Mouse (Mus musculus) kidney, adult 11 months (tissue): ENCODE results near the gene Neu2.
A peak's percentile ranks its signal among the peaks of the same experiment; 100 is the strongest.

ENCODE experiments used
- DNase-seq: peaks from one replicate; pipeline ENCODE4 v3.0.0; 2022

Neu2 gene

DNA sequence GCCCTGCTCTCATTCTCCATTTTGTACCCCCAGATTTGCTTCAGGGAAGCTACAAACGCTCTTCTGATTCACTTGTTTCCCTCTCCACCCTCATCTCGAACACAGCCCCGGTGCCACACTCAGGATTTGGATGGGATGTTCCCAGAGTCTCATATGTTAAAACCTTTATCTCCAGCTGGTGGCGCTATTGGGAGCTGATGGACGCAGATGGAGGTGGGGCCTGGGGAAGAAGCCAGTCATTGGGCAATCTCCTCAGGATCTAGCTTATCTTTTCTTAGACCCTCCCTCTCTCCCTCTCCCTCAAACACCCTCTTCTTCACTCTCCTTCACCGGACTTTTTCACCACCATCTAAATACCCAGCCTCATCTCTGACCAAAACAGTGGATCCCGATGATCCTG is 31.9 kb downstream of the Neu2 start:
- peak; percentile 23 for DNase-seq

- DNase-seq, result no peak
Measured at GRCm38 (mm10) chr1:87551008-87551407, 41.3 kb downstream of the Neu2 start.

- no peak for DNase-seq
Measured at GRCm38 (mm10) chr1:87553586-87553985, 43.9 kb downstream of the Neu2 start.

- DNase-seq, result no peak
Measured at GRCm38 (mm10) chr1:87562967-87563366, 53.3 kb downstream of the Neu2 start.

DNA sequence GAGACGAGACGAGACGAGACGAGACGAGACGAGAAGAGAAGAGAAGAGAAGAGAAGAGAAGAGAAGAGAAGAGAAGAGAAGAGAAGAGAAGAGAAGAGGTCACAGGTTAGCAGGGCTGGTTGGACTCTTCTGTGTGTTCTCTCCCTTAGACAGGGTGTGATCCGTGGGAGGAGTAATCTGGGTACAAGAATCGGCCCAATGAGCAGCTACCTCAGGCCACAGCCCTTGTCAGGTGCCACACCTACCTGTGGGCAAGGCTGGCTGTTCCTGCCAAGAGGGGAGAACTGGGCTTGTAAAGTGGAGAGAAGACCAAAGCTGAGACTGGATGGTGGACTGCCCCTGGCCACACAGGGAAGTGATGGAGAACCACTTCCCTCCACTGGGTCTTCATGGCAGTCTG is 56.1 kb downstream of the Neu2 start:
- no peak for DNase-seq

DNA sequence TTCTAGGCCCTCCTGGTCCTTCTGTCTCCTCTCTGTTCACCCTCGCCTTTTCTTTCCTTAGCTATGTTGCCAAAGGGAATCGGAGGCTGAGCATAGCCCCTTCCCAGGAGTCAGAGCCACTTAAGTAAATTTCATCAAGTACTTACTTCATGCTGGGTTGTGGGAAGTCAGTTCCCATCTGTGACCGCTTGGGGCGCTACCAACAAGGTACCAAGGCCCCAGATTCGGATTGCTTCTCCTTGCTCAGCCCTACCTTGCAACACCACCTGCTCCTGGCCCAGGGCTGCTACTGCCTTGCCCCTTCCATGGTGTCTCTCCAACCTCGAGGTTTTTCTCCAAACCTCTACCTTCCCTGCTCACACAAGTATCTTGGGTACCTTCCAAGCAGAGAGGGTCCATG is 58.7 kb downstream of the Neu2 start:
- DNase-seq, result no peak

- peak; percentile 29 for DNase-seq
Measured at GRCm38 (mm10) chr1:87573261-87573660, 63.6 kb downstream of the Neu2 start.

- peak; percentile 97 for DNase-seq
Measured at GRCm38 (mm10) chr1:87573800-87574215, 64.1 kb downstream of the Neu2 start, which contains the start of gene Ngef. Gene Ngef, minus strand, starts transcription at chr1:87573870.

DNA sequence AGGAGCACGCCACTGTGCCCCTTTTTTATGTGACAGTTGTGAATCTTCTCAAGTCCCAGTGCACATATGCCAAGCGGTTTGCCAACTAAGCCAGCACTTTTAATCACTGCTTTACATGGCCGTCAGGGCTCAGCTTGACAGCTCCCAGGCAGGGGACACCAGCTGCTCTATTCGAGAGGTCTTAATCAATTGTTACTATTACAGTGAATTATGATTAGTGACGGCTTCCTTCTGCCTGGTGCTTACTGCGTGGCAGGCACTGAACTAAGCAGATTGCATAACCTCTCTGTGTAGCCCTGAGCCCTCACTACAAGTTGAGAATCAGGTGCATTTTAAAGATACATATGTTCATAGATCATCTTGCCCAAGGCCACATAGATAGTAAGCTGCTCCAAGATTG is 64.7 kb downstream of the Neu2 start:
- DNase-seq, result no peak

DNA sequence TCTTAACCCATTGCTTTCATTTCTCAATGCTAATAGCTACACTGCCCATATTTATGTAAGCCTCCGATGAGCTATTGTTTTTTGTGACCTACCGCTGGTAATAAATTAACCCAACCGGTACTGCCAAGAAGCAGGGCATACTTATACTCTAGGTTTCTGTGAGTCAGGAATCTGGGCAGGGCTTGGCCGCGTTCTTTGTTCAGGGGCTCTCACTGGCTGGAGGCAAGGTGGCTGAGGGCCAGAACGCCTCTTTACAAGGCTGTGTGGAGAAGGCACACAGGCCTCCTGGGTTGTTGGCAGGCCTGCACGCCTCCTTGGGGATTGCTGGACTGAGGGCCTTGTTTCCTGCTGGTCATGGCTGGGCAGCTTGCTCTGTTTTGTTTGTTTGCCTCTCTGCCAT is 65.1 kb downstream of the Neu2 start:
- DNase-seq, result peak; percentile 99

DNA sequence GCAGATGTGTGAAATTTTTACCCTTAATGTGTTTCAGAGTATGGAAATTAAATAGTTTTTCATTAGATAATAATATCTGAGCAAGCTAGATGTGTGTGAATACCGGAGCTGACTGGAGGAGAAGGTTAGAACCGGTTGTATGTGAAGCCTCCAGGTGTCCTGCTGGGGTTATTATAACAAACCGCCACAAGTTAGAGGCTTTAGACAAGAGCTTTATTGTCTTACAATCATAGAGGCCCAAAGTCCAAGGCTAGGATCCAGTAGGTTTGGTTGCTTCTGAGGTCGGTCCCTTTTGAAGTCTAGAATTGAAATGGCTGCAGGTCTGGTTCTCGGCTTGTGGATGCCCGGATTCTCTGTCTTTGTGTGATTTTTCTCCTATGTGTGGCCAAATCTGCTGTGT is 69.3 kb downstream of the Neu2 start:
- no peak for DNase-seq

DNA sequence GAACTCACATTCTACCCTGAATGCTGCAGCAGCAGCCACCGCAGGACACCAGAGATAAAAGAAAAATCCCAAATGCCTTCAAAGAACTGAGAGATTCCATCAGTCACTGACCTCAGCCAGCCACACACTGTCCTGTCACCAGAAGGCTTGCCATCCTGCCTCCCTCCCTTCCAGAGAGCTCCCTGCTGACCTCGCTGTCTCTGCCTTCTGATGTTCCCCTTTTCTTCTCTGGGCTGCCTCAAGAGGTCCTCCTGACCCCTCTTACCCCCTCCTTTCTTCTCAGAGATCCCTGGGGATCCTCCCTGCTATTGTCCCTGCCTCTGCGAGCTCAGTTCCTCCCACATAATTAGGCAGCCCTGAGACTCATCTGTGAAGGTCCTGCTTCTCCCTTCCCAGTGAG is 71.1 kb downstream of the Neu2 start:
- no peak for DNase-seq

- DNase-seq, result no peak
Measured at GRCm38 (mm10) chr1:87589162-87589561, 79.5 kb downstream of the Neu2 start.

DNA sequence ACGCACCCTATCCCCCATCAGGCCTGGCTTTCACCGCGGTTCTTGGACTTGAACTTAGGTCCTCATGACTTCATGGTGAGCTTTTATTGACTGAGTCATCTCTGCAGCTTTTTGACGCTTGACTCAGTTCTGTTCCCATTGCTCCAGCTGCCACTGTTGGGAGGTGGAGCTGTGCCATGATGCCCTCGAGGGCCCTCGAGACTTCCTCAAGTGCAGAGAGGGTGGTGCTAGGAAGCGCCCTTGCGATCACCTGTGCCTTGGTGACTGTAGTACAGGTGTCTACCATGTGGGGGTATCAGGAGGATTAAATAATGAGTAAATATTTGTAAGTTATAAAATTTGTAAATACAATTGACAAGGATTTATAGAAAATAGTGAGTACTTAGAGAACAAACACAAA is 80.3 kb downstream of the Neu2 start:
- DNase-seq, result no peak

- no peak for DNase-seq
Measured at GRCm38 (mm10) chr1:87594261-87594660, 84.6 kb downstream of the Neu2 start.

DNA sequence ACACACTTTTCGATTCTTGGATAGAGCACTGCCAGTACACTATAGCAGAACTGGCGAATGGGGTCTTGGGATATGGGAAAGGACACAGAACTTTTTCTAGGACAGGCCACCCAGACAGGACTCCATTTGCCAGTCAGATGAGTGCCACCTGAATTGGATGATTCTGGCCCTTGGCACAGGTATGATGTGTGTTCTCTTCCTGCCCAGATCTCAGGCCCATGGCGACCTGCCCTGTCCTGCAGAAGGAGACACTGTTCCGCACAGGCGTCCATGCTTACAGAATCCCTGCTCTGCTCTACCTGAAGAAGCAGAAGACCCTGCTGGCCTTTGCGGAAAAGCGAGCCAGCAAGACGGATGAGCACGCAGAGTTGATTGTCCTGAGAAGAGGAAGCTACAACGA is 85.0 kb downstream of the Neu2 start:
- DNase-seq, result no peak

- no peak for DNase-seq
Measured at GRCm38 (mm10) chr1:87600533-87600932, 90.8 kb downstream of the Neu2 start.

GRCm38 (mm10) chr1:87601801-87602200 is 92.1 kb downstream of the Neu2 start:
- DNase-seq, result peak; percentile 48

DNA sequence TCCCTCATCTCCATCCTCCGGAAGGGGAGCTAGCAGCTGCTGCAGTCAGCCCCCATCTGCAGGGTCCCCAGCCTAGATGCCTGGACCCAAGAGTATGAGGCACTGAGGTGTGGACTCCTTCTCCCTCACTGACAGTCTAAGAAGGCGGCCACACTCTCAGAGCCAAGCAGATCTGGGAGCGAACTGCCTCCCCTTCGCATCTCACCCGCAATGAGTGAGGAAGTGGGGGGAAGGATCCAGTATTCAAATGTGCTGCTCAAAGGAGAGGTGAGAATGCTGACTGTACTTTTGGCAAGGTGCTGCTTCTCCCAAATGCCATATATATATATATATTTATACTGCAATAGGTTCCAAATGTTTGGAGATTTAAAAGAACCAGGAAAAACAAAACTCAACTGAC is 93.7 kb downstream of the Neu2 start:
- no peak for DNase-seq

DNA sequence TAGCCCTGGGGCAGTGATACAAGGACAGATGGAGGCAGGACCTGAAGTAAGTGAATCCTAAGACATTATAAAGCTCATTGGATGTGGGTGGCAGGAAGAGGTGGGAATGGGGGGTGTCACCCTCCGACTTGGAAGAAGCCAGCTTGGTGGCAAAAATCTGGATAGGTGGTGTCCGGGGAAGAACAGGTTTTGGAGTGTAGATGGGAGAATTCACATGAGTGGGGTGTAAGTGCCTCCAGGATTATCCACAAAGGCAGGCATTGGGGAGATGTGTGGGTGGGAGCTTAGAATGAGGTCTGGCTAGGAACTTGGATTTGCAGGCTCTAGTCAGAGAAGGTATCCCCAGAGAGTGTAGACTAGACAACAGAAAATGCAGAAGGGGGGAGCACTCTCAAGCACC is 95.6 kb downstream of the Neu2 start:
- DNase-seq, result no peak

DNA sequence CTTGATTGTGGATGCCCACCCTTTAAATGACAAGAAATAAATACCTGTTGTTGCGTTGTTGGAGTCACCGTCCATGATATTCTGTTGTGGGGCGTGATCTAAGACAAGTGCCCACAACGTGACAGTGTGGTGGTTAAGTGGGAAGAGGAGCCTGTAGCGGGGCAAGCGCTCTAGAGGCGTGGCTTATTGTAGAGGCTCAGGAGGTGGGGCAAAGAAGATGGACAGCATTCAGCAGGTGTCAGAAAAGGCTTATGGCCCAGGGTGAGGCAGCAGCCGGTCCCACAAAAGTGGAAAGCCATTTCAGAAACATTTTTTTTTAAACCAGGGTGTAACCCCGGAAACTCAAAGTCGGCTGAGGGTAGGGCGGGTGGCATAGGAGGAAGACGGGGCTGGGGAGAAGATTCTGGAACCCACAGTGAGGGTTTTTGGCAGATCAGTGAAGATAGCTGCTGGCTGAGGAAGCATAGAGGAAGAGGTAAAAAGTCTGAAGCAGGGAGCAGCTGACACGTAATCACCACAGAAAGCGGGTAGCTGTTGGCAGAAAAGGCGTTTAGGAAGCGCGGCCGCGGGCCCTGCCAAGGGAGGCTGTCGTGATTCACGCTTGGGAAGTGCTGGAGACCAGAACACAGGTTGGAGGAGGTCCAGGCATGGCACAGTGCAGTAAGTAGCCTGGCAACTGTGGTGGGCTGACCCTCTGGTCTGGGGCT is 97.8 kb downstream of the Neu2 start:
- DNase-seq, result peak; percentile 40

- DNase-seq, result peak; percentile 71
Measured at GRCm38 (mm10) chr1:87608416-87609046, 98.8 kb downstream of the Neu2 start.

GRCm38 (mm10) chr1:87614576-87615295 is 105.0 kb downstream of the Neu2 start:
- DNase-seq, result no peak

- DNase-seq, result no peak
Measured at GRCm38 (mm10) chr1:87620211-87620668, 110.6 kb downstream of the Neu2 start, which contains the start of gene Inpp5d. Gene Inpp5d, plus strand, starts transcription at chr1:87620312.
